In genomic region chr14:32032522-32032921, GRCm38 (mm10) we compare ENCODE assay signal across 8 mouse cellular contexts. TPM values are rescaled to one million over a fixed set of nuclear protein-coding genes. Genes with fewer than 3 reads are reported as not detected.
DNase-seq lines count a peak whose midpoint lies in the region; ATAC-seq and TF ChIP-seq lines count a peak whose summit lies in the region.

No protein-coding gene starts in this region.

- H3K9ac ChIP-seq in midbrain, embryonic 14.5 days (replicated peaks; ENCODE audit: low read length), result no peak overlapping the region

- peak overlapping the region; percentile 70 for H3K4me3 ChIP-seq in gastrocnemius, adult 2 months
- H3K4me3 ChIP-seq in limb, embryonic 10.5 days, result no peak overlapping the region
- no peak overlapping the region for H3K4me3 ChIP-seq in midbrain, embryonic 14.5 days (replicated peaks; ENCODE audit: low read depth, low read length)

- intact Hi-C loops in gastrocnemius, adult 2 months (cut with DNase I), result loop anchor here (1.0 to 5.0 kb wide), 2 partner anchors 77 to 235 kb away; no protein-coding TSS in a partner anchor

- H3K36me3 ChIP-seq in limb, embryonic 10.5 days, result no peaks in the 10 kb centered on the region
- H3K36me3 ChIP-seq in midbrain, embryonic 14.5 days (ENCODE audit: control insufficient read depth, insufficient read depth, low read length), result no peaks in the 10 kb centered on the region

- H3K4me1 ChIP-seq in limb, embryonic 10.5 days, result peaks cover 18% of the 10 kb centered on the region
- H3K4me1 ChIP-seq in midbrain, embryonic 14.5 days (ENCODE audit: control insufficient read depth, insufficient read depth, low read length), result peaks cover 9% of the 10 kb centered on the region

- peak; percentile 64 for DNase-seq in urinary bladder, postnatal 14 days (ENCODE audit: low spot score)
- no peak for DNase-seq in urinary bladder, postnatal 4 days (ENCODE audit: low spot score in 2 of 2)
- peak; percentile 88 to 89 for DNase-seq in cerebellum, postnatal 14 days
- peak; percentile 78 for DNase-seq in gastrocnemius, adult 2 months
- DNase-seq in kidney, adult 11 months, result peak; percentile 61
- DNase-seq in limb, embryonic 10.5 days (ENCODE audit: low spot score), result peak; percentile 69
- DNase-seq in midbrain, embryonic 14.5 days, result peak; percentile 91
- DNase-seq in spleen, postnatal 36 days (ENCODE audit: low spot score in 2 of 2), result peak; percentile 10 to 17

- H3K4me2 ChIP-seq in midbrain, embryonic 14.5 days (ENCODE audit: low read length), result no peak overlapping the region

- H3K9me3 ChIP-seq in limb, embryonic 10.5 days (replicated peaks), result no peaks in the 10 kb centered on the region
- no peaks in the 10 kb centered on the region for H3K9me3 ChIP-seq in midbrain, embryonic 14.5 days (ENCODE audit: control insufficient read depth, low read length)

- H3K27me3 ChIP-seq in limb, embryonic 10.5 days (ENCODE audit: low read depth, poor library complexity, severe bottlenecking), result peaks cover 36% of the 10 kb centered on the region
- H3K27me3 ChIP-seq in midbrain, embryonic 14.5 days (ENCODE audit: control insufficient read depth, insufficient read depth, low read length), result no peaks in the 10 kb centered on the region

- TF ChIP-seq CTCF in gastrocnemius, adult 2 months (IDR thresholded peaks at IDR 0.05), result peak; percentile 94

- peak overlapping the region; percentile 82 for H3K27ac ChIP-seq in gastrocnemius, adult 2 months
- H3K27ac ChIP-seq in limb, embryonic 10.5 days, result no peak overlapping the region
- H3K27ac ChIP-seq in midbrain, embryonic 14.5 days (replicated peaks; ENCODE audit: low read depth, low read length), result no peak overlapping the region

- ATAC-seq in midbrain, embryonic 14.5 days (ENCODE audit: low FRiP score, low TSS enrichment), result peak; percentile 50; the same call in 1 of the 2 replicates

- 6% methylated on average over 4 of the region's 4 CpGs for WGBS in limb, embryonic 10.5 days
- 8% methylated on average over 4 of the region's 4 CpGs for WGBS in midbrain, embryonic 14.5 days

RNA-seq across cellular contexts. Expression of gene Galnt15, which starts 3.7 kb away (rescaled TPM):
- total RNA-seq in gastrocnemius, adult 2 months (2021), result 10 to 100 TPM in 1 of 2 experiments, 1 to 10 TPM in 1; 3.8 to 10.4 TPM
- polyA plus RNA-seq in limb, embryonic 10.5 days (2016; fragmentation: Nextera tagmentation; extraction: Ambion mirVana), result 0.03 and 0.04 TPM in 2 replicates
- polyA plus RNA-seq in midbrain, embryonic 14.5 days (2014; fragmentation: Nextera tagmentation; extraction: Ambion mirVana), result 0.25 and 0.39 TPM in 2 replicates

RNA-seq across cellular contexts. Expression of gene Oxnad1, which starts 52.7 kb away (rescaled TPM):
- 10 to 100 TPM; 17.4 to 29.0 TPM for total RNA-seq in gastrocnemius, adult 2 months (2021)
- polyA plus RNA-seq in limb, embryonic 10.5 days (2016; fragmentation: Nextera tagmentation; extraction: Ambion mirVana), result 14.2 and 17.4 TPM in 2 replicates
- 11.7 and 16.4 TPM in 2 replicates for polyA plus RNA-seq in midbrain, embryonic 14.5 days (2014; fragmentation: Nextera tagmentation; extraction: Ambion mirVana)

RNA-seq across cellular contexts. Expression of gene Dph3, which starts 53.0 kb away (rescaled TPM):
- total RNA-seq in gastrocnemius, adult 2 months (2021), result 100 to 1,000 TPM; 110 to 122 TPM
- 81.4 and 103 TPM in 2 replicates for polyA plus RNA-seq in limb, embryonic 10.5 days (2016; fragmentation: Nextera tagmentation; extraction: Ambion mirVana)
- polyA plus RNA-seq in midbrain, embryonic 14.5 days (2014; fragmentation: Nextera tagmentation; extraction: Ambion mirVana), result 81.2 and 93.2 TPM in 2 replicates

Comparison
In these comparisons a context has a peak if more than half of its experiments do, and no peak if none do; other contexts are left out.
1. DNase-seq: peak in urinary bladder, postnatal 14 days (single experiment), cerebellum, postnatal 14 days (2 of 2), gastrocnemius, adult 2 months (single experiment), kidney, adult 11 months (single experiment), limb, embryonic 10.5 days (single experiment), midbrain, embryonic 14.5 days (single experiment) and spleen, postnatal 36 days (2 of 2); none in urinary bladder, postnatal 4 days (0 of 2).